Mouse (Mus musculus) cortical plate, adult 2 months (tissue): ENCODE results near the gene Ccdc155. TPM values are rescaled to one million over a fixed set of nuclear protein-coding genes. Genes with fewer than 3 reads are reported as not detected.

Experiments
- H3K27ac ChIP-seq: fragments of 200-500 bp; 2 replicates; pipeline ENCODE4 v1.5.1; 2012; ENCODE audit warnings: low read length, control low read depth, inconsistent platforms; ENCODE audit not compliant: insufficient read depth
- H3K4me1 ChIP-seq: fragments of 200-500 bp; 2 replicates; pipeline ENCODE4 v1.6.1; 2011; ENCODE audit warnings: low read length; ENCODE audit not compliant: control insufficient read depth, insufficient read depth
- H3K4me3 ChIP-seq: fragments of 200-500 bp; 2 replicates; pipeline ENCODE4 v1.5.1; 2011; ENCODE audit warnings: mild to moderate bottlenecking, low read length, control low read depth; ENCODE audit not compliant: insufficient read depth
- CTCF ChIP-seq: fragments of 200-500 bp; IDR thresholded peaks from 2 replicates; pipeline ENCODE4 v1.5.1; 2011; ENCODE audit warnings: mild to moderate bottlenecking, control low read depth, low read length; ENCODE audit not compliant: insufficient read depth; ENCODE audit errors: extremely low read depth
- POLR2A ChIP-seq: fragments of 200-500 bp; IDR thresholded peaks from 2 replicates; pipeline ENCODE4 v1.6.1; 2011; ENCODE audit warnings: mild to moderate bottlenecking, low read length, control low read depth; ENCODE audit not compliant: insufficient read depth; ENCODE audit errors: extremely low read depth
- polyA plus RNA-seq: library from polyadenylated mRNA; depleted of rRNA; stranded (reverse); fragments of >200 nt; gene quantifications from 2 replicates; pipeline ENCODE4 v1.2.3, GENCODE M21; 2012

Ccdc155 gene
- polyA plus RNA-seq, 1 experiment = 4.7 TPM

DNA sequence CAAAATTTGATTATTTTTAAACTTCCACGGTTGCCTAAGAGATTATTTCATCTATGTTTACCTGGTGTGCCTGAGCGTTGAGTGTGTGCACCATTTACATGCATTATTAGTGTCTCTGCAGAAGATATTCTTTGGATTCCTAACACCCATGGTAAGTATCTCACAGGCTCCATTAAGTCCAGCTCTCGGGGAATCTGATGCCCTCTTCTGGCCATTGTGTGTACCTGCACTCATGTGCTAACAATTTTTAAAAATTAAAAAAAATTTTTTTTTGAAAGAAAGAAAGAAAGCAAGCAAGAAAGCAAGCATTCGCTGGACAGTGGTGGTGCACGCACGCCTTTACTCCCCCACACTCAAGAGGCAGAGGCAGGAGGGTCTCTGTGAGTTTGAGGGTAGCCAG, 3.6 kb upstream of the Ccdc155 start:
- Histone ChIP-seq H3K4me1 (peaks cover 2% of the 10 kb centered on the region; the same call in 1 of the 2 replicates), H3K27ac (no peak overlapping the region), H3K4me3 (no peak overlapping the region)
- TF ChIP-seq CTCF (no peak), POLR2A (no peak)

DNA sequence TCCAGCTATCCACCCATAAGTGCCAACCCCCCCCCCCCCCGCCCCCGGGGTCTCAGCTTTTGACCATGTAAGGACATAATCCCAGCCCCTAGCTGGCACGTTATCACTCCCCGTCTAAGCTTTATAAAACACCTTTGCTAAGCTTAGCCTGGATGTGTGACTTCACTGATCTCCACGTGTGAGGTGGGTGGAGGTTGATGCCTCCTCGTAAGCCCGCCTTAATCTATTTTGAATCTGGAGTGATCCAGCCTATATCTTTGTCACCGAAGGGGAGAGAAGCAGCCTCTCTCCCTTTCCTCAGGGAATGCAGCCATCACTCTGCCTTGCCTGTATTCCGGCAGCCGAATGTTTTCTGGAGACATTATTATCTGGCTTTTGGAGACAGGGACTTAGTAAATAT, 2.0 kb downstream of the Ccdc155 start:
- peaks cover 2% of the 10 kb centered on the region; the same call in 1 of the 2 replicates for H3K4me1 ChIP-seq
- 0 out of 2 replicates have a peak overlapping the region, but pooled peaks have one; percentile 63 for H3K27ac ChIP-seq
- H3K4me3 ChIP-seq = no peak overlapping the region
- no peak for TF ChIP-seq CTCF
- peak; percentile 63; the same call in 1 of the 2 replicates for TF ChIP-seq POLR2A

DNA sequence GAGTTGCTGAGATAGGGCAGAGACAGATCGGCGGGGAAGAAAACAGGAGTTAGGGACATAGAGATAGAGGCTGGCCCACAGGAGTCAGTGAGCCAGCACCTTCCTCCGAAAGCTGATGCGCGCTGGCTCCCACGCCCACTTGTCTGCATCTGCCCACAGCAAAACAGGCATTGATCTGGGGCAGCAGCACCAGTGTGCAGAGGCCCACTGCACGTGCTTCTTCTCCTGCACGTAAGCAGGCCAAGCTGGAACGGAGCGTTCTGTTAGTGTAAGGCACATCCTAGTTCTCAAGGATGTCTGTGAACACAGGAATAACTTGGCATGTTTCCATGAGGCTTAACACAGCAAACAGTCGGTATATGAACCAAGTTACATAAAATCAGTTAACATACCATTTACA, 5.7 kb downstream of the Ccdc155 start:
- Histone ChIP-seq H3K4me1 (0 out of 2 replicates have a peak, but pooled peaks cover 2% of the 10 kb centered on the region), H3K4me3 (no peak overlapping the region), H3K27ac (peak overlapping the region; percentile 9; the same call in 1 of the 2 replicates)
- TF ChIP-seq POLR2A (no peak), CTCF (no peak)

DNA sequence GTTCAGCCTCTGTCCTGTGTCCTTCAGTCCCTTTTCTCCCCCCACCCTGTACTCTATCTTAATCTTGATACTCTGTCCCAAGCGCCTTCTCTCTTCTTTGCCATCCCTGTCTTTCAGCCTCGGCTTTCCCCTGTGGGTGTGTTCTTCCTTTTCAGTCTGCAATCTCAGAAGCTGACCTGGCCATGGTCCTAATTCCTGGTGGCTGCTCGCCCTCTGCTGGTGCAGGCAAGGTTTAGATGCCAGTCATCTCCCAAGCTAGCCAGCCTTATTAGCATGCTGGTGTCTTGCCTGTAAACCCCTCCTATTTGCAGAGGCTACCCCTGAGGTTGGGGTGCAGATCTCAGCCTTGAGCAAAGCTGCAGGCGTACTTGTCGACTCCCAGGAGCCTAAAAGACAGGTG, 6.3 kb downstream of the Ccdc155 start:
- Histone ChIP-seq H3K4me3 (no peak overlapping the region), H3K4me1 (0 out of 2 replicates have a peak, but pooled peaks cover 2% of the 10 kb centered on the region), H3K27ac (peak overlapping the region; percentile 9; the same call in 1 of the 2 replicates)
- TF ChIP-seq CTCF (peak; percentile 92), POLR2A (no peak)

DNA sequence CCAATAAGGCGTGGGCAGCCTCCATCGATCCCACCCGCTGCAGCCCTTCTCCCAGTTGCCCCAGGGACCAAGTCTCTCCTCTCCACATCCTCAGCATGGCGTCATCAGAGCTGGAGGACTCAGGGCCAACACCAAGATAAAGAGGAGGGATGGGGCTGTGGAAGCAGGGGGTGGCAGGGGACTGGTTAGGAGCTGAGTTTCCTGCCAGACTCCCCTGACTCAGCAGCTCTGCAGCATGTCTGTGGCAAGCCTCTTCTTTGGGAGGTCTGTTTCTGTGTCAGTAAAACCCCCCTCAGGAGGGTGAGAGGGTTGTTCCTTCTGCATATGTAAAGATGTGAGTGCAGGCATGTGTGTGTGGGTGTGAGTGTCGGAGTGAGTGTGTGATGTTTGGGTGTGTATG, 7.7 kb downstream of the Ccdc155 start:
- H3K4me1 ChIP-seq = 0 out of 2 replicates have a peak, but pooled peaks cover 2% of the 10 kb centered on the region
- H3K27ac ChIP-seq = peak overlapping the region; percentile 16; the same call in 1 of the 2 replicates
- no peak overlapping the region for H3K4me3 ChIP-seq
- TF ChIP-seq POLR2A (no peak), CTCF (no peak)

DNA sequence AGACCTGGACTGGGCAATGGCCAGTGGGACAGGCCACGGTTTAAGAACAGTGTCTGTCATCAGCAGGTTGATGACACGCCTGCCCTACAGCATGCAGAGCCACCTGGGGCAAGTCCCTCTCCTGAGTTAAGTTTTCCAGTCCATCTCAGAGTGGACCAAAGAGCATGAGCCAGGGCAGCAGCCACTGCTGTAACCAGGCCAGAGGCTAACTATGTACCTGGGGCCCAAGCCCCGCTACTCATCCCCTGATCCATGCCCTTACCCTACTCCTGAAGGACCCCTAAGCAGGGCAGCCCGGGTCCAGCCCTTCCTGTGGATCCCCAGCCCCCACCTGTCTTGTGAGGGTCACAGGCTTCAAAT, 8.5 kb downstream of the Ccdc155 start:
- 0 out of 2 replicates have a peak, but pooled peaks cover 2% of the 10 kb centered on the region for H3K4me1 ChIP-seq
- no peak for TF ChIP-seq POLR2A
- TF ChIP-seq CTCF = no peak
- H3K4me3 ChIP-seq = no peak overlapping the region
- no peak overlapping the region for H3K27ac ChIP-seq

DNA sequence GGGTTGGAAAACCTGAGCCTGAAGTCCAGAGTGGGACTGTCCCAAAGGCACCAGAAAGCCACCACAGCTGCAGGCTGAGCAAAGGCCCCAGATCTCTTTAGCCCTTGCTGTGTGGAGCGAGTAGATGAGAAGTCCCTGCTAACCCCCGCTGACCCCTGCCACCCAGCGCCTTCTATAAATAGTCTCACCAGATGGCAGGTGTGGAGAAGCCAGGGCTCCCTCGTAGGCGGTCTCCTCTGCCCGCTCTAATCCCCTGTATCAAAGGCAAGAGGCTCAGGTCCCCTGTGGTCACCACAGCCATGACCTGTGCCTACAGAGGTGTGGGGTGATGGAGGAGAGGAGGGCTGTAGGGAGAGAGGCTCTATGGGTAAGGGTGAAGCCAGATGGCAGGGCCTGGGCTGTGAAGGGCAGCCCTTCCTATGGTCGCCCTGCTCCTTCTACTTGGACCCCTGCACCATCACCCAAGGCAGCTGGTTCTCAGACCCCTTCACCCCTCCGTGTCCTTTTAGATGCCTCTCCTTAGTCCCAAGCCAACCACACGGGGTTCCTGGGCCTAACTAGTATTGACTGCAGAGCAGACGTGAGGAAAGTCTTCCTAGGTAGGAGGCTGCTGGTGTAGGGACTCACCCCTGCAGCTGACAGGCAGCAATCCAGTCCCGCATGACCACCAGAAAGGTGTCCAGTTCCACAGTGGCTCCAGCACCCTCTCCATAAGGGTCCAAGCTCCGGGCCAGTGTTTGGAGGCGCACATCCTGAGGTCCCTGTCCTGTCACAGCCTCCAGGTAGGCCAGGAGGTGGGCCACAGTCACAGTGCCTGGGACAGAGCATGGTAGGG, 9.1 kb downstream of the Ccdc155 start:
- Histone ChIP-seq H3K4me3 (no peak overlapping the region), H3K27ac (no peak overlapping the region), H3K4me1 (0 out of 2 replicates have a peak, but pooled peaks cover 2% of the 10 kb centered on the region)
- TF ChIP-seq POLR2A (no peak), CTCF (no peak)

DNA sequence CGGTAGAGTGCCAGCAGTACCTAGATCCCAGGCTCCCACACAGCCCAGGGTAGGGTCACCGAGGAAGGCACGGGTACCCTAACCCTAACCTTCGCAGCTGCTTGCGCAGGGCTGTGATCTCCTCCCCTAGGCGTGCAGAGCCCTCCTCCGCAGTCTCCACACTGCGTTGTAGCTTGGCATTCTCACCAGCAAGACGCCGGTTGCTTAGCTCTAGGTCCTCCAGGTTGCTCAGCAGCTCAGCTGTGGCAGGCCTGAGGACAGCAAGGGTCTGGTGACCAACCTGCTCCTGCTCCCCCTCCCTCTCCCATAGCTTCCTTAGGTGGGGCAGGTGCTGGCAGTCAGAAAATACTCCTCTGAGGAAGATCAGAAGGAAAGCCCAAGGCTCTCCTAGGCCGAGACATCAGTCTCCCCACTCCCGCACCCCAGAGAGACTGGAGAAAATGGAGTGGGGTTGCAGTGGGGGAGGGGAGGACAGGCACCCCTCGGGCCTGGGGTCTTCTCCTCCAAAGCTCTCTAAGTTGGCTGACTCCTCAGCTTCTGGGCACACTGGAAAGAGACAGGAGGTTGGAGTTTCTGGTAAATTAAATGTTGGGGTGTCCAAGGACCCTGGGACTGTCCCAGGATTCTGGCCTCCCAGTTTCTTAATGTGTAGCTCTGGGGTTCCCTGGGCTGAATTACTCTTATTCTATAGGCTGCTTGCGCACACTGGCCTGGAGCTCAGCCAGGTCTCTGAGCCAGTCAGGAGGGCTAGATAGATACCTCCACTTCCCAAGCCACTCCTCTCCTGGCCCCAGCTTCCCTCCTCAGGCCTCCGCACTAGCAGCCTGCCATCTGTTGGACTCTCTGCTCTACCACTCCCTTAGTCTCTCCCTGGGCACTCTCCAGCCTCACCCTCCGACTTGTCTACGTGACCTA, 10.6 kb downstream of the Ccdc155 start:
- Histone ChIP-seq H3K4me1 (0 out of 2 replicates have a peak, but pooled peaks cover 2% of the 10 kb centered on the region), H3K27ac (no peak overlapping the region)
- no peak for TF ChIP-seq CTCF
- no peak for TF ChIP-seq POLR2A

DNA sequence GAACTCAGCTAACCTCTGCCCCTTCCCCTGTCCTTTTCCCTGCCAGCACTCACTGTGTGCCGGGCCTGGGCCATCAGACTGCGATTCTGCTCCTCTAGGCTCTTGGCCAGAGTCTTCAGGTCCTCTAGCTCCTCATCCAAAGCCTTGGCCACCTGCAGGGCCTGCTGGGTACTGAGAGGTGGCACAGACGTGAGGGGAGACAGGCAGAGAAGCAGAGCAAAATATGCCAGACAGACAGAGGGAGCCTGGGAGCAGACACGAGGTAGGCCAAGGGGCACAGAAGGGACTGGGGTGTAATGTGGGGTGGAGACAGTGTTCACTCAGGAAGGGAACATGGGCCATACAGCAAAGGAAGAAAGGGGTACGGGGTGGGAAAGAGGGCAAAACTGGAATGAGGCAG, 11.3 kb downstream of the Ccdc155 start:
- H3K4me1 ChIP-seq = peaks cover 2% of the 10 kb centered on the region; the same call in 1 of the 2 replicates
- no peak overlapping the region for H3K4me3 ChIP-seq
- H3K27ac ChIP-seq = no peak overlapping the region
- TF ChIP-seq CTCF = no peak
- TF ChIP-seq POLR2A = no peak

More for the DNA sequence above, 10.6 kb downstream of the Ccdc155 start:
- H3K4me3 ChIP-seq = no peak overlapping the region

DNA sequence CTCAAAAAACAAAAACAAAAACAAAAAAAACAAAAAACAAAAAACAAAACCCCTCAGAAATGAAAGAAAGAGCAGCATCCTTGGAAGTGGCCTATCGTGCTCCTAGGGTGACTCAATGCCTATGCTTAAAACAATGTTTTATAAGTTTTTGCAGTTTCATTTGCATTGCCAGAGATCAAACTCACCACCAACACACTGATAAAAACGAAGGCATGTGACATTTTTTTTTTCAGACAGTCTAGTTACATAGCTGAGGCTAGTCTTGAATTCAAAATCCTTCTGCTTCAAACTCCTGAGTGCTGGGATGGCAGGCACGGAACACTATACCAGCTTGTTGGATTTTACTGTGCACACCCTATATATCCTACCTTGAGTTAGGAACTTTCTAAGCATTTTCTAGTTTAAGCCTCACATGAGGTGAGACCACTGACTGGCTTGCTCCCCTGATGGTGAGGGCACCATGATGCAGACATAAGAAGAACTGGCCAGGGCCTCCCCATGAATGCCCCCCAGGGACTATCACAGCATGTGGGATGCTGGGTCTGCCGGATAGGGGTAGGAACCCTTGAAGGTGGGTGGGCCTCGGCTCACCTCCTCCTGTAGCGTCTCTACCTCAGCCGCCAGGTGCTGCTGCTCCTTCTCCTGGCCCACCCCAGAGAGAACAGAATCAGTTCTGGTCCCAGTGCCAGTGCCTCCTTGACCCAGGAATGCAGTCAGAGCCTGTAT, 11.9 kb downstream of the Ccdc155 start:
- TF ChIP-seq CTCF (no peak), POLR2A (no peak)
- Histone ChIP-seq H3K4me3 (no peak overlapping the region), H3K4me1 (peaks cover 2% of the 10 kb centered on the region; the same call in 1 of the 2 replicates), H3K27ac (no peak overlapping the region)
